Mouse (Mus musculus): ENCODE data around the gene Gm3182.
"Not testable (repeated sequence)": the region's sequence is repeated elsewhere in the genome, so short reads cannot be mapped to it uniquely, and the experiment has no call there.

The Gm3182 gene

GRCm38 (mm10) chr14:4481445-4481844 lies at the start of gene Gm3182:
Gm3182 (plus strand) TSS chr14:4481745.
- not testable (repeated sequence) for DNase-seq (ENCODE audit: low spot score)

GRCm38 (mm10) chr14:4499425-4499824 lies 17.9 kb downstream of the Gm3182 start:
- DNase-seq (ENCODE audit: low spot score), result not testable (repeated sequence)

Measured in left cerebral cortex, adult 11 months (tissue).